Mouse (Mus musculus): ENCODE results near the gene Gm5478. TPM values are rescaled to one million over a fixed set of nuclear protein-coding genes. Genes with fewer than 3 reads are reported as not detected.

Gm5478 gene
- total RNA-seq (2023), result not detected

DNA sequence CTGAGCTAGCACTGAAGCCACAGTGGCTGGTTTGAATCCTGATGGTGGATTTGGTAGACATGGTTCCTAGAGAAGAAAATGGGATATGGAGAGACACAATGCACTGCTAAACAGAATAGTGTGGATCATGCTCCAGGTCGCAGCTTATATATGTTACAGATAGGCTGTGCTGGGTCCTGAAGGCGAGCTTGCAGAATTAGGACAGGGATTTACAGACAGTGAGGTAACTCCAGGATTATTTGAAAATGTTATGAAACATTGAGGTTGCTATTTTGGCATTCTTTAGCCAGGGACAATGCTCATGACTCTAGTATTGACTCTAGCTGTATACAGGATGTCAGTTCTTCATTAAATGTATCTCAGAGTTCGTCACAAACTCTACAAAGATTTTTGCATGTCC is at the start of gene Gm5478:
Gene Gm5478 (minus strand): TSS at position 101 of the 400 bp plus-strand sequence.

GRCm38 (mm10) chr15:101694207-101694606 is 47.0 kb upstream of the Gm5478 start, which contains the start of gene Krt6a:
Gene Krt6a, minus strand, starts transcription at chr15:101694307.

DNA sequence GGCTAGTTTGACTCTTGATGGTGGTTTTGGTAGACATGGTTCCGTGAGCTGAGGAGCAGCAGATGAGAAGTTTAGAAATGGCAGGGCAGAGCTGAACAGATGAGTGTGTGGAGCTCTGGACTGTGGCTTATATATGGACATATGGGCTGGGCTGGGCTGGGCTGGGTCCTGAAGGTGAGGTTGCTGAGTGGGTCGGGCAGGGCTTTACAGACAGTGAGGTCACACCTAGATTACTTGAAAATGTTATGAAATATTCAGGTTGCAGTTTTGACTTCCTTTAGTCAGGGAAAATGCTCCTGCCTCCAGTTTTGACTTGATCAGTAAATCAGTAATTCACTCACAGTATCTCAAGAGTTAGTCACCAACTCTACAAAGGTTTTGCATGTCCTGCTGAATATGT is 33.0 kb upstream of the Gm5478 start, which contains the start of gene Krt6b:
Gene Krt6b (minus strand): TSS at position 101 of the 400 bp plus-strand sequence.

GRCm38 (mm10) chr15:101627884-101628283 is 19.3 kb downstream of the Gm5478 start, which contains the start of gene Gm5414:
Gene Gm5414, minus strand, starts transcription at chr15:101628188.

Other genes starting within 250 kb of the Gm5478 start
- not detected for gene Krt7, start 236.3 kb downstream of the Gm5478 start, total RNA-seq (2023)
- gene Krt87, start 208.6 kb downstream of the Gm5478 start, total RNA-seq (2023), result not detected
- gene Krt88, start 199.6 kb downstream of the Gm5478 start, total RNA-seq (2023), result not detected
- gene Krt81, start 183.6 kb downstream of the Gm5478 start, total RNA-seq (2023), result not detected
- not detected for gene Krt86, start 173.9 kb downstream of the Gm5478 start, total RNA-seq (2023)
- under 1 TPM; 0.55 to 0.95 TPM for gene Krt83, start 155.9 kb downstream of the Gm5478 start, total RNA-seq (2023)
- not detected for gene Gm49425, start 130.1 kb downstream of the Gm5478 start, total RNA-seq (2023)
- gene Krt84, start 114.6 kb downstream of the Gm5478 start, total RNA-seq (2023), result not detected
- gene Krt82, start 96.7 kb downstream of the Gm5478 start, total RNA-seq (2023), result not detected
- not detected for gene Krt90, start 84.4 kb downstream of the Gm5478 start, total RNA-seq (2023)
- not detected for gene Krt75, start 73.5 kb downstream of the Gm5478 start, total RNA-seq (2023)
- not detected for gene Gm5414, start 19.2 kb downstream of the Gm5478 start, total RNA-seq (2023)
- gene Krt6b, start 32.9 kb upstream of the Gm5478 start, total RNA-seq (2023), result not detected
- not detected for gene Krt6a, start 46.9 kb upstream of the Gm5478 start, total RNA-seq (2023)
- gene Krt5, start 65.5 kb upstream of the Gm5478 start, total RNA-seq (2023), result not detected
- gene Krt71, start 95.7 kb upstream of the Gm5478 start, total RNA-seq (2023), result not detected
- gene Krt72, start 139.1 kb upstream of the Gm5478 start, total RNA-seq (2023), result not detected
- not detected for gene Krt73, start 155.0 kb upstream of the Gm5478 start, total RNA-seq (2023)
- gene Krt2, start 170.8 kb upstream of the Gm5478 start, total RNA-seq (2023), result not detected
- gene Krt1, start 203.4 kb upstream of the Gm5478 start, total RNA-seq (2023), result not detected
- gene Krt77, start 222.3 kb upstream of the Gm5478 start, total RNA-seq (2023), result not detected
- not detected for gene Krt76, start 245.5 kb upstream of the Gm5478 start, total RNA-seq (2023)